Mouse (Mus musculus): ENCODE data around the gene Dlg2.

Dlg2 gene

GRCm38 (mm10) chr7:92439503-92440487 lies 1963.3 kb downstream of the Dlg2 start:
- in situ Hi-C loops (cut with MboI; ENCODE audit: low pct_unique_long_range_greater_than_20kb in 1 of 2, low sequenced_read_pairs in 2 of 2, unreplicated experiment in 1 of 2) = no loop called here

GRCm38 (mm10) chr7:92441611-92442010 lies 1965.1 kb downstream of the Dlg2 start:
- in situ Hi-C loops (cut with MboI; ENCODE audit: low pct_unique_long_range_greater_than_20kb in 1 of 2, low sequenced_read_pairs in 2 of 2, unreplicated experiment in 1 of 2) = no loop called here

GRCm38 (mm10) chr7:92442082-92442481 lies 1965.6 kb downstream of the Dlg2 start:
- in situ Hi-C loops (cut with MboI; ENCODE audit: low pct_unique_long_range_greater_than_20kb in 1 of 2, low sequenced_read_pairs in 2 of 2, unreplicated experiment in 1 of 2) = no loop called here

- in situ Hi-C loops (cut with MboI; ENCODE audit: low pct_unique_long_range_greater_than_20kb in 1 of 2, low sequenced_read_pairs in 2 of 2, unreplicated experiment in 1 of 2) = no loop called here
These were observed 1971.5 kb downstream of the Dlg2 start for GRCm38 (mm10) chr7:92447938-92448337.

- in situ Hi-C loops (cut with MboI; ENCODE audit: low pct_unique_long_range_greater_than_20kb in 1 of 2, low sequenced_read_pairs in 2 of 2, unreplicated experiment in 1 of 2) = no loop called here
These were observed 1972.5 kb downstream of the Dlg2 start for GRCm38 (mm10) chr7:92448782-92449575.

GRCm38 (mm10) chr7:92454176-92454575 lies 1977.7 kb downstream of the Dlg2 start:
- in situ Hi-C loops (cut with MboI; ENCODE audit: low pct_unique_long_range_greater_than_20kb in 1 of 2, low sequenced_read_pairs in 2 of 2, unreplicated experiment in 1 of 2) = no loop called here

GRCm38 (mm10) chr7:92455927-92456326 lies 1979.5 kb downstream of the Dlg2 start:
- in situ Hi-C loops (cut with MboI; ENCODE audit: low pct_unique_long_range_greater_than_20kb in 1 of 2, low sequenced_read_pairs in 2 of 2, unreplicated experiment in 1 of 2) = no loop called here

GRCm38 (mm10) chr7:92457791-92458190 lies 1981.3 kb downstream of the Dlg2 start:
- in situ Hi-C loops (cut with MboI; ENCODE audit: low pct_unique_long_range_greater_than_20kb in 1 of 2, low sequenced_read_pairs in 2 of 2, unreplicated experiment in 1 of 2) = no loop called here

- in situ Hi-C loops (cut with MboI; ENCODE audit: low pct_unique_long_range_greater_than_20kb in 1 of 2, low sequenced_read_pairs in 2 of 2, unreplicated experiment in 1 of 2) = no loop called here
These were observed 1981.8 kb downstream of the Dlg2 start for GRCm38 (mm10) chr7:92458308-92458707.

- in situ Hi-C loops (cut with MboI; ENCODE audit: low pct_unique_long_range_greater_than_20kb in 1 of 2, low sequenced_read_pairs in 2 of 2, unreplicated experiment in 1 of 2) = no loop called here
These were observed 1984.1 kb downstream of the Dlg2 start for GRCm38 (mm10) chr7:92460578-92460977.

GRCm38 (mm10) chr7:92461256-92461655 lies 1984.8 kb downstream of the Dlg2 start:
- in situ Hi-C loops (cut with MboI; ENCODE audit: low pct_unique_long_range_greater_than_20kb in 1 of 2, low sequenced_read_pairs in 2 of 2, unreplicated experiment in 1 of 2) = no loop called here

- in situ Hi-C loops (cut with MboI; ENCODE audit: low pct_unique_long_range_greater_than_20kb in 1 of 2, low sequenced_read_pairs in 2 of 2, unreplicated experiment in 1 of 2) = no loop called here
These were observed 1986.8 kb downstream of the Dlg2 start for GRCm38 (mm10) chr7:92463080-92463877.

- in situ Hi-C loops (cut with MboI; ENCODE audit: low pct_unique_long_range_greater_than_20kb in 1 of 2, low sequenced_read_pairs in 2 of 2, unreplicated experiment in 1 of 2) = no loop called here
These were observed 1987.8 kb downstream of the Dlg2 start for GRCm38 (mm10) chr7:92464290-92464689.

GRCm38 (mm10) chr7:92479143-92479542 lies 2002.7 kb downstream of the Dlg2 start:
- in situ Hi-C loops (cut with MboI; ENCODE audit: low pct_unique_long_range_greater_than_20kb in 1 of 2, low sequenced_read_pairs in 2 of 2, unreplicated experiment in 1 of 2) = no loop called here

GRCm38 (mm10) chr7:92479748-92480147 lies 2003.3 kb downstream of the Dlg2 start:
- in situ Hi-C loops (cut with MboI; ENCODE audit: low pct_unique_long_range_greater_than_20kb in 1 of 2, low sequenced_read_pairs in 2 of 2, unreplicated experiment in 1 of 2) = no loop called here

- in situ Hi-C loops (cut with MboI; ENCODE audit: low pct_unique_long_range_greater_than_20kb in 1 of 2, low sequenced_read_pairs in 2 of 2, unreplicated experiment in 1 of 2) = no loop called here
These were observed 2006.9 kb downstream of the Dlg2 start for GRCm38 (mm10) chr7:92483346-92483745.

GRCm38 (mm10) chr7:92485881-92486710 lies 2009.6 kb downstream of the Dlg2 start:
- in situ Hi-C loops (cut with MboI; ENCODE audit: low pct_unique_long_range_greater_than_20kb in 1 of 2, low sequenced_read_pairs in 2 of 2, unreplicated experiment in 1 of 2) = no loop called here

- in situ Hi-C loops (cut with MboI; ENCODE audit: low pct_unique_long_range_greater_than_20kb in 1 of 2, low sequenced_read_pairs in 2 of 2, unreplicated experiment in 1 of 2) = no loop called here
These were observed 2010.4 kb downstream of the Dlg2 start for GRCm38 (mm10) chr7:92486878-92487277.

All from mouse embryonic stem cell (cell line).